Mouse (Mus musculus) olfactory bulb, adult 2 months (tissue): ENCODE data around the gene Uqcc3.

ENCODE experiments used
- CTCF ChIP-seq: fragments of 200-500 bp; IDR thresholded peaks from 2 replicates; pipeline ENCODE4 v1.5.1; 2012; ENCODE audit warnings: low read depth, mild to moderate bottlenecking, low read length, moderate library complexity; ENCODE audit not compliant: insufficient read depth
- POLR2A ChIP-seq: fragments of 200-500 bp; IDR thresholded peaks from 2 replicates; pipeline ENCODE4 v1.6.1; 2012; ENCODE audit warnings: mild to moderate bottlenecking, low read depth, low read length, moderate library complexity; ENCODE audit not compliant: insufficient read depth

DNA sequence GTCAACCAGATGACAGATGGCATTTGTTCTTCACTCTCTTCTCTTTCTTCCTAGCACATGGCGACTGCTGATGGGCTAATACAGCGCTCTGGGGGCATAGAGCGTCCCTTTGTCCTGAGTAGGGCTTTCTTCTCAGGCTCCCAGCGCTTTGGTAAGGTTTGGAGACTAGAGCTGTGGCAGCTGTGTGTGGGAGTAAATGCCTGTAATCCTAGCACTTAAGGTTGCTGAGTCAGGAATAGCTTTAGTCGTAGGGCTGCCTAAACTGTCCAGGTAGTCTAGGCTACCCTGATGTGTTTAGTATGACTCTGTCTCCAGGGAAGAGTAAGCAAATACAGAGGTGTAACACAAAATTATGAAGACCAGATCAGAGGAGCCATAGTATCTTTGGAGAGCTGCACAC lies 31.1 kb upstream of the Uqcc3 start:
- no peak for TF ChIP-seq POLR2A
- TF ChIP-seq CTCF: no peak
